Mouse (Mus musculus) layer of hippocampus, adult 11-12 months (tissue): Measurements from ENCODE around the gene Il1rl2.
A peak's percentile ranks its signal among the peaks of the same experiment; 100 is the strongest.

Experiments used
- DNase-seq: peaks from one replicate; pipeline ENCODE4 v3.0.0; 2022; ENCODE audit warnings: low spot score

The Il1rl2 gene

DNA sequence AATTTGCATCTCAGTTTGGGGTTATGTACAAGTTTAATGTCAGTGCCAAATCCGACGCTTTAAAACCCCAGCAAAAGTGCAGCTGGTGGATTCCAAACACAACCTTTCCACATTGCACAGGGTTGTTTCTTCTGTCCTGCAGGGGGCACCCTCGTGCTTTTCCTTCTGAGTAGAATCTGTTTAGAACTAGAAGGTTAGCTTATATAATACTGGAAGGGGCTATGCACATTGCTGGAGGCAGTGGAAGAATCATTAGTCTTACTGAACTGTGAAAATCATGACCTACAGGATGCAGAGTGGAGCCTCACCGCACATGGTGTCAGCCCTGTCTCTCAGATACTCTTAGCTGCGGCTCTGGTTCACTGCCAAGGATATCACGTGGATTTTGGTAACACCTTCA lies 55.7 kb downstream of the Il1rl2 start:
- peak; percentile 69 for DNase-seq

- DNase-seq = no peak
Observed at GRCm38 (mm10) chr1:40380990-40381389, 56.6 kb downstream of the Il1rl2 start.

- no peak for DNase-seq
Observed at GRCm38 (mm10) chr1:40382841-40383240, 58.4 kb downstream of the Il1rl2 start.

DNA sequence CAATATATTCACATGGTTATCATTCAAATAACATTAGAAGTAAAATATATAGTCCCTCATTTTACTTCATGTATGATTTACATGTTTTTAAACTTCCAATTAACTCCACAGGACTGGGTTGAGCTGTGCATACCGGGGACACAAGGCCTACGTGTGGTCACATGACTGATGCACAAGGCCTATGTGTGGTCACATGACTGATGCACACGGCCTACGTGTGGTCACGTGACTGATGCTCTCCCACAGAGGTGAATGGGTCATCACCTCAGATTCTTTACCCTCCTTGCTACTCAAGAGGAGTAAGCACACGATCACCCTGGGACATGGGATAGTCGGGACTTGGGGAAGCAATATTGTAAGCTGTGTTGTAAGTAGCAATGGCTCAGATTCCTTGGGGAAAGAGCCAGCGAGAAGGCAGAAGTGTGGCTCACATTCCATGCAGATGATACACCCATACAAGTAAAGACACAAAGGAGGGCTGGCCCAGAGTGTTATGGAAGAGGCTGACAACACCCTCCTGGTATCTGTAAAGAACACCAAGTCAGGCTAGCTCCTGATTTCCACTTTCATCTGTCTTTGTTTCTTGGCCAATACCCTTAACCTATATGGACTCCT lies 60.6 kb downstream of the Il1rl2 start:
- no peak for DNase-seq

GRCm38 (mm10) chr1:40391374-40391773 lies 67.0 kb downstream of the Il1rl2 start:
- no peak for DNase-seq

GRCm38 (mm10) chr1:40392535-40392934 lies 68.1 kb downstream of the Il1rl2 start:
- DNase-seq = no peak

DNA sequence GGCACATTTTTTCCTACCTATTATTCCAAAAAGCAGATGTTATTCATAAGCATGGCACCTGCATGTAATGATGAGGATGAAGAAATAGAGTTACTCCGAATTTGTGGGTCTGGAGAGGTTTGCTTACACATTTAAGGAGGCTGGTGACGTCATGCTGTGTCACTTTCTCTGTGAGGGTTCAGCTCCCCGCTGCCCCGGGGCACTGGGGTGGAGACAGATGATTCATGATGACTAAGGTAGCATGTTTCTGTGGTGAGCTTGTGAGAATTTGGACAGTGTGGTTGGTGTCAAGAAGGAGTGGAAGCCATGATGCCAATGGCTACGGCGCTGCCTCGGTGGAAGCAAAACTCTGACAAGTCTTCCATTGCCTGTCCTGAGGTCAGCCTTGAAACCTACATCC lies 68.8 kb downstream of the Il1rl2 start:
- DNase-seq = no peak

DNA sequence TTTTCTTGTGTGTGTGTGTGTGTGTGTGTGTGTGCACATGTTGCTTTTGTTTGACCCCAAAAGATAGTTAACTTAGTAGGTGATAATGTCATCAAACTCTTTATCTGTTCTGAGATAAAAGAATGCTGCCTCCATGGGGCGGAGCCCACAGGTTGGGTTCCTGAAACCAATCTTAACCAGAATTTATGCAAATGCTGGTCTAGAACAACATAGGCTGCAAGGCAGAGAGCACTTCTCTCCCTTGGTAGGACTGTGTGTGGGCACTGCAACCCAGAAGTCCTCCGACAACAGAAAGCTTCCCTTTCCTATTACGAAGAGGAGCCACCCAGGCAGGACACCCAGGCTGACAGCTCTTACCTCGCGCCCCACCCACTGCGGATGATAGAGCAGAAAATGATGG lies 75.2 kb downstream of the Il1rl2 start:
- DNase-seq = no peak

DNA sequence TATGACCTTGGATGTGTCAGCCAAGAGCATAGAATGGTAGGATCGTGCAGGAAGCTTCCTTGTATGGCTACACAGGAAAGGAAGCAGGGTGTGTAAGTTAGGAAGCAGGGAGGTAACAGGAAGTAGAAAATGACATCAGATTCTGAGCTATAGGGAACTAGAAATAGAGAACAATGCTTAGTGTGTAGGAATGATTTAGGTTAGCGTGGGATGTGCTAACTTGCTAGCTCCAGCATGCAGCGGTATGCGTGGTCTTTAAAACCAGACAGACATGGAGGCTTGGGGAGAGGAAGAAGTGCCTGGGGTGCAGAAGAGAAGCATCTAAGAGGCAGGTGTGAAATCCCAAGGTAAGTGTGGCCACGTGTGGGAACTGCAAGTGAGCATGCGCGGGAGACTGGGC lies 80.3 kb downstream of the Il1rl2 start:
- DNase-seq = peak; percentile 8

DNA sequence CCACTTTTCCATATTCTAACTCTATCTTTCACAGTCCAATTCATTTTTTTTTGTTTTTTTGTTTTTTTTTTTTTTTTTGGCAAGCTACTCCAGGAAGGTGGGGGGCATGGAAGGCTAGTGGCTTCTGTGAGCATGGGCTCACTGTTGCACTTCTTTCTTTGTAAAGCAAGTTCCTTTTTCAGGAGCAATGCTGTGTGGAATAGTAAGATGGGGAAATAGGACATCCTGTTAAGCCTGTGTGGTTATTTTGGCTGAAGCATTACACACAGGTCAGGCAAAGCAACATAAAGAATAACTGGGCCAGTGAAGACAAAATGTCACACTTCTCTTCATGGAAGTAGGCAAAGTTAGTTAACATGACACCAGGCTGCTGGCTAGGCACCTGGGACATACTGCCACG lies 85.5 kb downstream of the Il1rl2 start:
- DNase-seq = no peak

DNA sequence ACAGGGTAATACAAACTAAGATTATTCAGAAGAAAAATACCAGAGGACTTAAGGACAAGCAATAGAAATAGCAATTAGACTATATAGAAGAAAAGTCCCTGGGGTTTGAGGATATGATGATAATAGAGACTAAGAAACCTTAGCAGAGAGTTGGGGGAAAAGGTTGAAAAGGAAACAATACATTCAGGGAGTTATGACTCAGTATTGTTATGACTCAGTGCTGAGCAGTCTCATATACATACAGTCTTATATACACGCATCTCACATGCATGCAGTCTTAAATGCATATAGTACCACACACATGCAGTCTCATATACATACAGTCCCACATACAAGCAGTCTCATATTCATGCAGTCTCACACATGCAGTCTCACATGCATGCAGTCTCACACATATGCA lies 88.6 kb downstream of the Il1rl2 start:
- DNase-seq = no peak

- DNase-seq = no peak
Observed at GRCm38 (mm10) chr1:40414276-40414675, 89.9 kb downstream of the Il1rl2 start.

- DNase-seq = no peak
Observed at GRCm38 (mm10) chr1:40414863-40415656, 90.7 kb downstream of the Il1rl2 start.

GRCm38 (mm10) chr1:40417034-40417433 lies 92.6 kb downstream of the Il1rl2 start:
- no peak for DNase-seq
